Mouse (Mus musculus) MEL (cell line): ENCODE measurements around the gene P4ha2.

ENCODE experiments used
- KAT2A ChIP-seq: conservative IDR thresholded peaks from 2 replicates; pipeline ENCODE4 v1.6.1; 2012; ENCODE audit warnings: low read depth, low read length, improper control_type of control experiment, inconsistent platforms
- ZMIZ1 ChIP-seq: IDR thresholded peaks from 2 replicates; pipeline ENCODE4 v1.6.1; 2012; ENCODE audit warnings: low read depth, mild to moderate bottlenecking, inconsistent platforms, low read length, improper control_type of control experiment, moderate library complexity

- no peak for TF ChIP-seq KAT2A
- no peak for TF ChIP-seq ZMIZ1
Measured at GRCm38 (mm10) chr11:54174877-54175276, 75.0 kb downstream of the P4ha2 start.
